Mouse (Mus musculus) liver, adult 2 months (tissue): ENCODE data around the gene Rnf166.
A peak's percentile ranks its signal among the peaks of the same experiment; 100 is the strongest.

Source experiments
- CTCF ChIP-seq: fragments of 200-500 bp; IDR thresholded peaks from 2 replicates; pipeline ENCODE4 v1.5.1; 2011; ENCODE audit warnings: low read depth, low read length, control low read depth
- POLR2A ChIP-seq: fragments of 200-500 bp; IDR thresholded peaks from 2 replicates; pipeline ENCODE4 v1.6.1; 2011; ENCODE audit warnings: low read length, control low read depth; ENCODE audit not compliant: insufficient read depth; ENCODE audit errors: extremely low read depth

GRCm38 (mm10) chr8:122433269-122433905 lies 42.5 kb downstream of the Rnf166 start:
- TF ChIP-seq CTCF (peak; percentile 31), POLR2A (no peak)
